Mouse (Mus musculus) embryonic facial prominence, embryonic 12.5 days (tissue): ENCODE results near the gene Nup188. TPM values are rescaled to one million over a fixed set of nuclear protein-coding genes. Genes with fewer than 3 reads are reported as not detected.

ENCODE experiments used
- ATAC-seq: fragments of 200-750 bp; cut with Nextera tagmentation; 2 replicates; pipeline ENCODE4 v1.8.0; 2017; ENCODE audit not compliant: insufficient number of reproducible peaks, insufficient read depth, low FRiP score, low TSS enrichment
- H3K27ac ChIP-seq: fragments of 300-500 bp; sonication (generic); 2 replicates; pipeline ENCODE4 v1.5.1; 2016; ENCODE audit warnings: mild to moderate bottlenecking
- H3K27me3 ChIP-seq: fragments of 300-500 bp; sonication (generic); 2 replicates; pipeline ENCODE4 v1.6.1; 2016; ENCODE audit warnings: mild to moderate bottlenecking, moderate library complexity
- H3K36me3 ChIP-seq: fragments of 300-500 bp; sonication (generic); 2 replicates; pipeline ENCODE4 v1.6.1; 2016; ENCODE audit warnings: mild to moderate bottlenecking
- H3K4me1 ChIP-seq: fragments of 300-500 bp; sonication (generic); 2 replicates; pipeline ENCODE4 v1.6.1; 2016
- H3K4me2 ChIP-seq: fragments of 300-500 bp; sonication (generic); replicated peaks from 2 replicates; pipeline ENCODE4 v1.6.1; 2016; ENCODE audit warnings: mild to moderate bottlenecking, moderate library complexity
- H3K4me3 ChIP-seq: fragments of 300-500 bp; sonication (generic); 2 replicates; pipeline ENCODE4 v1.5.1; 2016; ENCODE audit warnings: mild to moderate bottlenecking
- H3K9ac ChIP-seq: fragments of 300-500 bp; sonication (generic); 2 replicates; pipeline ENCODE4 v1.6.1; 2016; ENCODE audit warnings: mild to moderate bottlenecking, moderate library complexity
- H3K9me3 ChIP-seq: fragments of 300-500 bp; sonication (generic); 2 replicates; pipeline ENCODE4 v1.6.1; 2016; ENCODE audit warnings: mild to moderate bottlenecking, moderate library complexity
- WGBS: fragments of 180-500 bp; shearing (Covaris S2); methylation state at CpG from one replicate; pipeline ENCODE4 v1.1.7; 2016; 5-methylcytosine and 5-hydroxymethylcytosine counted together
- polyA plus RNA-seq: library from polyadenylated mRNA; unstranded; fragments of >200 nt; fragmentation: Nextera tagmentation; extraction: Ambion mirVana; gene quantifications from 2 replicates; pipeline ENCODE4 v1.2.1, GENCODE M21; 2016

The Nup188 gene
- 37.2 and 37.4 TPM in 2 replicates for polyA plus RNA-seq

- H3K36me3 ChIP-seq: 0 out of 2 replicates have a peak, but pooled peaks cover 4% of the 10 kb centered on the region
- WGBS: under 1% methylated on average over 62 of the region's 68 CpGs
- peak within 1 kb of the TSS; percentile 99 for H3K4me3 ChIP-seq
- peak within 1 kb of the TSS; percentile 74 for H3K27ac ChIP-seq
- H3K4me1 ChIP-seq: peaks cover 18% of the 10 kb centered on the region
- H3K9ac ChIP-seq: peak within 1 kb of the TSS; percentile 91
- H3K4me2 ChIP-seq: peak within 1 kb of the TSS; percentile 96
- ATAC-seq: peak; percentile 85
- H3K27me3 ChIP-seq: no peaks in the 10 kb centered on the region
- H3K9me3 ChIP-seq: no peaks in the 10 kb centered on the region
These were observed at the start of gene Nup188, which contains the start of gene Dolk for GRCm38 (mm10) chr2:30286192-30287026. Nup188 (plus strand) TSS chr2:30286397. Dolk (minus strand) TSS chr2:30286334.

DNA sequence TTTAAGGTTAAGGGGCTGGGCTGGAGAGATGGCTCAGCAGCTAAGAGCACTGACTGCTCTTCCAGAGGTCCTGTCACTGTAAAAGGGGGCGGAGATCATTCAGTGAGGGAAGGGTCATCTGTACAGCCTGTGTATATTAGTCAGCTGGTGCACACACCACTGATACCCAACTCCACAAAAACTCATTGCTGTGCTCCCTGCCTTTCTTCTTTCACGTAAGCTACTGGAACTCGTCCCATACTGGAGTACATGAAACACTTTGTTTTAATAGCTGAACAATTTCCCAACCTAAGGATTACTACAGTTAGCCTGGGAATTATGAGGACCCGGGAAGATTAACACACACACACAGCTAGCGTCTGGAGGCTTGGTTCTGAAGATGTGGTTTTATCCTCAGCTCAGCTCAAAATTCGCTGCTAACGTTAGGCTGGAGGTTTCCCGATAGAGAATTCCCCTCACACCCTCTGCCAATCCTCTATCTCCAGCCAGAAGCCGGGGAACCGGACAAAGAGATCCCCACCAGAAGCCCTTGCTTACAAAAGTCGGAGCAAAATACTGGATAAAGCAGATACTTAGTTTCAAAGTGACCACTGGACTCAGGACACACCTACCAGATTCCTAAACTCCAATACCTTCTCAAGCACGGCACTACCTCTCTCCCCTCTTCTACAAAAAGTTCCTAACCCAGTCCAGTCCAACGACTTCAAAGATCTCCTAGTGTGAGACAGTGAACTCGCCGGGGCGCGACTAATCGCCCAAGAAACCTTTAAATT, 49.6 kb upstream of the Nup188 start:
- Histone ChIP-seq H3K27me3 (no peaks in the 10 kb centered on the region), H3K4me1 (peaks cover 15% of the 10 kb centered on the region), H3K4me3 (peak overlapping the region; percentile 81), H3K9ac (peak overlapping the region; percentile 87), H3K9me3 (no peaks in the 10 kb centered on the region), H3K4me2 (peak overlapping the region; percentile 85), H3K27ac (peak overlapping the region; percentile 93), H3K36me3 (peaks cover 19% of the 10 kb centered on the region)
- no peak for ATAC-seq
- 4% methylated on average over 18 of the region's 18 CpGs for WGBS

DNA sequence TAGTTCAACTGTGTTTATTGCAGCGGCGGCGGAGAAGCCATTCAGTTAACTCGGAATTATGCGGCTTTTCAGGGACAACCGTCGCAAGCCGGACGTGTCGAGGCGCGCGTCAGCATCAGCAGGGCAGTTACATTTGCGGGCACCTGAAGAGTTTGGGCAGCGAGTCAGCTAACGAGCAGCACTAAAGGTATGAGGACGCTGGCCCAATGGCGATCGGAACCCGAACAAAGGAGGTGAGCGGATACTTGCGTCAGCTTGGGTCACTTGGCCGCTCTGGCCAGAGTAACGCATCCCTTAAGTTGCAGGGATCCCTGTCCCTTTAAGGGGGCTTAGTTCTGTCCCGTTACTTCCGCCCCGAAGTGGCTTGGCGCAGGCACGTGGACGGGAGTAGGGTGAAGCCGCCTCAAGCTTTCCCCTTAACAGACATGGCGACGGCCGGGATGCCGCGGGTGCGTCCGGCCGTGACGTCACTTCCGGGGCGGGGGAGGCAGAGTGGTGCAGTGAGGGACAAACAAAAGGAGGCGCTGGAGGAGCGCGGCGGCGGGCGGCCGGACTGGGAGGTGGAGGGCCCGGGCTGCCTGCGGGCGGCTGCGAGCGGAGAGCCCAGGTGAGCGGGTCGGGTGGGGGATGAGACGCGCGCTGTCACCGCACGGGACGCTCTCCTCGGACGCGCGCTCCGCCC, 48.9 kb upstream of the Nup188 start, which contains the start of gene Lrrc8a:
Gene Lrrc8a (plus strand): TSS at position 517 of the 682 bp plus-strand sequence.
- peak within 1 kb of the TSS; percentile 93 for H3K27ac ChIP-seq
- H3K9me3 ChIP-seq: no peaks in the 10 kb centered on the region

GRCm38 (mm10) chr2:30237881-30238280, 48.3 kb upstream of the Nup188 start:
- Histone ChIP-seq H3K4me2 (peak overlapping the region; percentile 85), H3K27ac (peak overlapping the region; percentile 93), H3K27me3 (no peaks in the 10 kb centered on the region), H3K9me3 (no peaks in the 10 kb centered on the region), H3K9ac (peak overlapping the region; percentile 87), H3K36me3 (peaks cover 26% of the 10 kb centered on the region), H3K4me1 (peaks cover 20% of the 10 kb centered on the region), H3K4me3 (peak overlapping the region; percentile 81)
- under 1% methylated on average over 34 of the region's 42 CpGs for WGBS
- peak; percentile 81 for ATAC-seq

More for the DNA sequence above, 48.9 kb upstream of the Nup188 start, which contains the start of gene Lrrc8a:
- WGBS: under 1% methylated on average over 54 of the region's 67 CpGs
- Histone ChIP-seq H3K9ac (peak within 1 kb of the TSS; percentile 87), H3K27me3 (no peaks in the 10 kb centered on the region), H3K4me3 (peak within 1 kb of the TSS; percentile 81), H3K4me1 (peaks cover 16% of the 10 kb centered on the region), H3K4me2 (peak within 1 kb of the TSS; percentile 85), H3K36me3 (peaks cover 21% of the 10 kb centered on the region)
- peak; percentile 98 for ATAC-seq

- H3K4me3 ChIP-seq: peak overlapping the region; percentile 81
- no peak overlapping the region; the same call in 1 of the 2 replicates for H3K27ac ChIP-seq
- no peaks in the 10 kb centered on the region for H3K27me3 ChIP-seq
- ATAC-seq: no peak
- H3K36me3 ChIP-seq: peaks cover 34% of the 10 kb centered on the region
- H3K9ac ChIP-seq: peak overlapping the region; percentile 87
- peak overlapping the region; percentile 85 for H3K4me2 ChIP-seq
- peaks cover 23% of the 10 kb centered on the region for H3K4me1 ChIP-seq
- no peaks in the 10 kb centered on the region for H3K9me3 ChIP-seq
- 72% methylated on average over 3 of the region's 3 CpGs for WGBS
These were observed 47.2 kb upstream of the Nup188 start for GRCm38 (mm10) chr2:30238906-30239465.

- Histone ChIP-seq H3K4me1 (peaks cover 23% of the 10 kb centered on the region), H3K4me3 (no peak overlapping the region), H3K27ac (no peak overlapping the region), H3K36me3 (peaks cover 37% of the 10 kb centered on the region), H3K9ac (0 out of 2 replicates have a peak overlapping the region, but pooled peaks have one; percentile 22), H3K27me3 (no peaks in the 10 kb centered on the region), H3K4me2 (no peak overlapping the region; the same call in 1 of the 2 replicates), H3K9me3 (no peaks in the 10 kb centered on the region)
- WGBS: 80% methylated on average over 4 of the region's 4 CpGs
- no peak for ATAC-seq
These were observed 46.4 kb upstream of the Nup188 start for GRCm38 (mm10) chr2:30239777-30240176.

- Histone ChIP-seq H3K4me1 (peaks cover 23% of the 10 kb centered on the region), H3K4me3 (no peak within 1 kb of the TSS), H3K4me2 (peak within 1 kb of the TSS; percentile 85; the same call in 1 of the 2 replicates), H3K9me3 (no peaks in the 10 kb centered on the region), H3K27ac (no peak within 1 kb of the TSS), H3K9ac (peak within 1 kb of the TSS; percentile 87; the same call in 1 of the 2 replicates), H3K36me3 (peaks cover 37% of the 10 kb centered on the region), H3K27me3 (no peaks in the 10 kb centered on the region)
- 75% methylated on average over 2 of the region's 2 CpGs for whole genome bisulfite sequencing
- no peak for ATAC-seq
These were observed 45.9 kb upstream of the Nup188 start, which contains the start of gene Gm28035 for GRCm38 (mm10) chr2:30240267-30240666. Gm28035 (plus strand) TSS chr2:30240567.

DNA sequence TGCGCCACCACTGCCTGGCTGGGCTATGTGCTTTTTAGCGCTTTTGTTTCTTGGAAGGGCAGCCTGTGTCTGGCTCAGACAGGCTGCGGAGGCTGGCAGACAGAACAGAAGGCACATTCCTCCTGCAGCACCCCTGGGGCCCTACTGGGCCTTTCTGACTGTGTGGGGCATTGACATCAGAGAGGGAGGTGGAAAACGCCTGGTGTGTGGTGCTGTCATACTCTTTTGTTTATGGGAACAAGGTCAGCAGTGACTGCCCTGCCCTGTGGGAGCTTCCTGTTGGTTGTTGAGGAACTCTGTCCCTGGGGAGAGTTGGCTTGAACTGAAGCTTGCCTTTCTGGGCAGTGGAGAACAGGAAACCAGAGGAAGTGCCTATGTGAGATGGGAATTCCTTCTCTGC, 43.7 kb upstream of the Nup188 start:
- no peak overlapping the region for H3K9ac ChIP-seq
- no peak overlapping the region for H3K27ac ChIP-seq
- WGBS: 42% methylated on average over 4 of the region's 4 CpGs
- H3K27me3 ChIP-seq: no peaks in the 10 kb centered on the region
- H3K36me3 ChIP-seq: peaks cover 39% of the 10 kb centered on the region
- no peak for ATAC-seq
- no peak overlapping the region for H3K4me2 ChIP-seq
- peaks cover 27% of the 10 kb centered on the region for H3K4me1 ChIP-seq
- no peaks in the 10 kb centered on the region for H3K9me3 ChIP-seq
- no peak overlapping the region for H3K4me3 ChIP-seq

GRCm38 (mm10) chr2:30243391-30243790, 42.8 kb upstream of the Nup188 start:
- Histone ChIP-seq H3K9ac (no peak overlapping the region; the same call in 1 of the 2 replicates), H3K36me3 (peaks cover 45% of the 10 kb centered on the region), H3K4me1 (peaks cover 25% of the 10 kb centered on the region), H3K9me3 (no peaks in the 10 kb centered on the region), H3K4me2 (no peak overlapping the region), H3K27ac (no peak overlapping the region), H3K27me3 (no peaks in the 10 kb centered on the region), H3K4me3 (no peak overlapping the region)
- no peak for ATAC-seq
- WGBS: 89% methylated on average over 4 of the region's 4 CpGs

DNA sequence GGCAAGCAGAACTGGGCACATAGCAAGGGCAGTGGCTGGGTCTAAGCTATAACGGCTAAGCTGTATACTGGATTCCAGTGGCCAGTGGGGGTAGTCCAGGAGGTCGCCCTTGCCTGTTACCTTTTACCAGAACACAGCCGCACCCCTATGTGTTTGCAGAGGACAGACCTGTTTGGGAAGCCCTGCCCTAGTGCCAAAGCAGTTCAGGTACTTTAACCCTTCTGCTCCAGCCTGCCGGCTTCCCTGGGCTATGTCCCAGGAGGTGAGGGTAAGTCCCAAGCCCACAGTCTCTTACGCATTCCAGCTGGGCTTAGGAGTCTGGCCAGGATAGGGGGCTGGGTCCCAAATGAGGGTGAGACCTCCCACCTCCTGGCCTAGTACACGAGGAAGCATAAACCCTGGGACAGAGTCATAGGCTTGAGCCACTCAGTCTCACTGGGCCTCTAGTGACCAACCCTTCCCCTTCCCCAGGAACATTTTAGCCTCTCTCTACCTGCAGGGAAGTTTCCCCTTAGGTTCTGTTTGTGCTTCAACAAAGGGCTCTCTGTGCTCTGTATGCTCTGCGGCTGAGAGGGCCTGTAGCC, 41.5 kb upstream of the Nup188 start:
- no peak for ATAC-seq
- Histone ChIP-seq H3K9ac (no peak overlapping the region), H3K27me3 (no peaks in the 10 kb centered on the region), H3K27ac (no peak overlapping the region), H3K9me3 (no peaks in the 10 kb centered on the region), H3K4me3 (no peak overlapping the region), H3K36me3 (peaks cover 58% of the 10 kb centered on the region), H3K4me2 (no peak overlapping the region), H3K4me1 (peaks cover 15% of the 10 kb centered on the region)
- WGBS: 59% methylated on average over 7 of the region's 7 CpGs
